Mouse (Mus musculus) stomach, embryonic 15.5 days (tissue): ENCODE data around the gene Dcaf1. TPM values are rescaled to one million over a fixed set of nuclear protein-coding genes. Genes with fewer than 3 reads are reported as not detected.

Experiments used
- ATAC-seq: fragments of 200-750 bp; cut with Nextera tagmentation; 2 replicates; pipeline ENCODE4 v1.8.0; 2017; ENCODE audit warnings: low read depth, moderate number of reproducible peaks, moderate TSS enrichment; ENCODE audit not compliant: insufficient read depth, low FRiP score
- H3K27ac ChIP-seq: fragments of 300-500 bp; sonication (generic); 2 replicates; pipeline ENCODE4 v1.5.1; 2015; ENCODE audit warnings: mild to moderate bottlenecking, inconsistent platforms
- H3K27me3 ChIP-seq: fragments of 300-500 bp; sonication (generic); replicated peaks from 2 replicates; pipeline ENCODE4 v1.6.1; 2015; ENCODE audit warnings: inconsistent platforms
- H3K36me3 ChIP-seq: fragments of 300-500 bp; sonication (generic); 2 replicates; pipeline ENCODE4 v1.6.1; 2015; ENCODE audit warnings: inconsistent platforms
- H3K4me1 ChIP-seq: fragments of 300-500 bp; sonication (generic); 2 replicates; pipeline ENCODE4 v1.6.1; 2015; ENCODE audit warnings: inconsistent platforms
- H3K4me2 ChIP-seq: fragments of 300-500 bp; sonication (generic); 2 replicates; pipeline ENCODE4 v1.6.1; 2015; ENCODE audit warnings: mild to moderate bottlenecking, inconsistent platforms
- H3K4me3 ChIP-seq: fragments of 300-500 bp; sonication (generic); replicated peaks from 2 replicates; pipeline ENCODE4 v1.5.1; 2015; ENCODE audit warnings: inconsistent platforms
- H3K9ac ChIP-seq: fragments of 300-500 bp; sonication (generic); 2 replicates; pipeline ENCODE4 v1.6.1; 2015; ENCODE audit warnings: inconsistent platforms
- H3K9me3 ChIP-seq: fragments of 300-500 bp; sonication (generic); 2 replicates; pipeline ENCODE4 v1.6.1; 2016; ENCODE audit warnings: inconsistent platforms
- WGBS: fragments of 180-500 bp; shearing (Covaris S2); methylation state at CpG from one replicate; pipeline ENCODE4 v1.1.7; 2015; 5-methylcytosine and 5-hydroxymethylcytosine counted together
- polyA plus RNA-seq: library from polyadenylated mRNA; unstranded; fragments of >200 nt; fragmentation: Nextera tagmentation; extraction: Ambion mirVana; gene quantifications from 2 replicates; pipeline ENCODE4 v1.2.1, GENCODE M21; 2015

The Dcaf1 gene
- polyA plus RNA-seq, 1 experiment from 2014 or later: 15.9 TPM

DNA sequence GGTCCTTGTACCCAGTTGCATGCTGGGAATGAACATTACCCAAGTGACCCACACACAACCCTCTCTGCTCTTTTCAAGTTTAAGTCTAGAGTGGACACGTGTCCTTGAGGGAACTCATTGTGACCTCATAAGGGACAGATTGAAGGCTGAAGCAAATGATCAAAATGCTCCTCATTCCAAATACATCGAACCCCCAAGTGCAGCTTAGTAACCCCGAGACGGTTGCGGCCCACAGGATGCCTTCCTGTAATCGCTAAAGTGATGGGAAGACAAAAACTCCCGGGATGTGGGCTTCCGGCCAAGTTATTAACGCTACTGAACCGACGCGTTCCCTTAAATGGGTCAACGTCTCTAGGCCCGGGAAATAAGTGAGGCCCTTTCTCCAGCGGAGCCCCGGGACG, 69.7 kb downstream of the Dcaf1 start:
- peaks cover 27% of the 10 kb centered on the region for H3K4me1 ChIP-seq
- peak overlapping the region; percentile 57 for H3K4me2 ChIP-seq
- ATAC-seq: no peak
- 0% methylated on average over 17 of the region's 17 CpGs for WGBS
- no peaks in the 10 kb centered on the region for H3K9me3 ChIP-seq
- peak overlapping the region; percentile 95 for H3K4me3 ChIP-seq
- H3K36me3 ChIP-seq: peaks cover 16% of the 10 kb centered on the region
- H3K27me3 ChIP-seq: no peaks in the 10 kb centered on the region
- peak overlapping the region; percentile 84 for H3K27ac ChIP-seq
- H3K9ac ChIP-seq: peak overlapping the region; percentile 97

DNA sequence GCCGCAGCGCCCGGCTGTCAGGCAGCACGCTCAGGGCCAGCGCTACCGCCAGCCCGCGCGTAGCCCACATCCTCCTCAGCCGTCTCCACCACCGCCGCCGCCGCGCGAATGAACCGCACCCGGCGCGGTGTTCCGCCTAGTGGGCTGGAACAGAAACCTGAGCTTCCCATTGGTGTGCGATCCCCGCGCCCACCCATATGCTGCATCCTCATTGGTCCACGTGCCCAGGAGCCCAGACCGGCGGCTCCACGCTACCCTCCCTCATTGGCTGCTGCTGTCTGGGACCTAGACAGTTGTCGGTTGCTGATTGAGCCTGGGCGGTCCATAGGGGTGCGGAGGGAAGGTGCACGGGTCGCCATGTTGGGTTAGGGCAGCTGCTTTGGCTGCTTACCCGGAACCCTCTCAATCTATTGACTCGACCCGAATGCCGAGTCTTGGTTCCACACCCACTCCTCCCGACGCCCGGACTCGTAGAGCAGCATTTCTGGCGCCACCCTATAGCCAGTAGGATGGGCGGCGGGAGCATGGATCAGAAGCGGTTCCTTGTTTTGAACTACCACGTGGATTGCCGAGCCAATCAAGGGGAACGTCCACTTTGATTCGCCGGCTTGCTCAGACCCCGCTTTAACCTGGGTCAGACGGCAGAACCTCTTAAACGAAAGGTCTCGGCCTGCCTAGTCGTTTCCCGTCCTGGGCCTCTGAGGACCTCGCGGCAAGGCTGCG, 70.3 kb downstream of the Dcaf1 start, which contains the start of gene Manf:
TSS of gene Manf (minus strand) at position 151 of the 723 bp plus-strand sequence.
- peak; percentile 99 for ATAC-seq
- under 1% methylated on average over 59 of the region's 59 CpGs for WGBS
- Histone ChIP-seq H3K9me3 (no peaks in the 10 kb centered on the region), H3K36me3 (peaks cover 16% of the 10 kb centered on the region), H3K27me3 (no peaks in the 10 kb centered on the region), H3K9ac (peak within 1 kb of the TSS; percentile 97), H3K27ac (peak within 1 kb of the TSS; percentile 96), H3K4me2 (peak within 1 kb of the TSS; percentile 76), H3K4me1 (peaks cover 27% of the 10 kb centered on the region), H3K4me3 (peak within 1 kb of the TSS; percentile 95)

DNA sequence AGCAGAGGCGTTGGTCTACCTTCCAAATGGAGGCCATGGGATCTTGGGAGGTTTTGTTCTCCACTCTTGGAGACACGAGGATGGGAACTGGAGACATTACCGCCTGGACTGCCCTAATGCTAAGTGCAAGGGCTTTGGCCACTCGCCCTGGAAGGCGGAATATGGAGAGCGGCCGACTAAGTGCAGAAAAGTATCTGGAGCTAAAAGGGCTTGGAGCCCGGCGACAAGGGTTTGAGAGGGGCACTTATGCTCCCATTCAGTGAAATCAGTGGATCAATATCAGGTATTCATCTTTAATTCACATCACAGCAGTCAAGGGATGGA, 70.8 kb downstream of the Dcaf1 start:
- Histone ChIP-seq H3K36me3 (peaks cover 16% of the 10 kb centered on the region), H3K4me3 (peak overlapping the region; percentile 95), H3K27ac (peak overlapping the region; percentile 96), H3K27me3 (no peaks in the 10 kb centered on the region), H3K9ac (peak overlapping the region; percentile 34), H3K4me1 (peaks cover 24% of the 10 kb centered on the region), H3K4me2 (peak overlapping the region; percentile 76), H3K9me3 (no peaks in the 10 kb centered on the region)
- under 1% methylated on average over 9 of the region's 9 CpGs for WGBS
- no peak; the same call in 1 of the 2 replicates for ATAC-seq

DNA sequence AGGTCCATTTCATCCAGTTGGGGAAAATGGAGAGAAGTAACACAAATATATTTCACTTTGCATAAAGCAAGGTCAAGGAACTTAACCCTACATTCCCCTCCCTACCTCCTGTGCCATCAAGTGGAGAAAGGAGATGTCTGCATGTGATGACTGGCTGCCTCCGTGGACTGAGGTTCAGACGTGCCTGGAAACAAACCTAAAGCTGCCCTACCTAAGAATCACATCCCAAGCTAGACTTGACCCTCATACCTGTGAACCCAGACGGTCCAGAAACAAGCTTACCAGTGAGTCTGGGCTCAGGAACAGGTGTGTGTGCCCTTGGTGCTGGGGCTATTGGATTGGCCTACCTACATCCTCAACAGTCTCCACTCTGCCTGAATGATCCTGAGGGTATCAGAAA, 71.7 kb downstream of the Dcaf1 start:
- Histone ChIP-seq H3K36me3 (peaks cover 16% of the 10 kb centered on the region), H3K9ac (no peak overlapping the region), H3K27me3 (no peaks in the 10 kb centered on the region), H3K27ac (no peak overlapping the region), H3K4me2 (no peak overlapping the region), H3K9me3 (no peaks in the 10 kb centered on the region), H3K4me1 (peaks cover 19% of the 10 kb centered on the region), H3K4me3 (no peak overlapping the region)
- no peak for ATAC-seq
- WGBS: 56% methylated on average over 3 of the region's 3 CpGs

DNA sequence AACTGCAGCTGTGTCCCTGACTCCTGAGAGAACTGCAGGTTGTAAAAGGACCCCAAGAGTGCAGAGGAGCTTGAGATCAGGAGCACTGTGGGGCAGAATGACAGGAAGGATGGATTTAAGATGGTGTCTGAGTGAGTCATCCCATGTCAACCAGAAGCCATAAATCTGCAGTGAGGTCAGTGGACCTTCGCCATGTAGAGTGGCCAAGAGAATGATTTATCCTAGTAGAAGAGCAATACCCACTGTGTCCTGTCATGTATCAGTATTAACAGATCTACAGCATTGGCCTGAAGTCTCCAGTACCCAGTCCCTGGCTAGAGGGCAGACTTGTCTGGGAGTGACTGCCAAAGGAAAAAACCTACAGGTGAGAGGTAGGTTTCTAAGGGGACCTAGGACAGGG, 77.2 kb downstream of the Dcaf1 start:
- 55% methylated on average over 1 of the region's 1 CpGs for WGBS
- ATAC-seq: no peak
- Histone ChIP-seq H3K4me1 (no peaks in the 10 kb centered on the region), H3K9ac (no peak overlapping the region), H3K4me3 (no peak overlapping the region), H3K9me3 (no peaks in the 10 kb centered on the region), H3K27ac (no peak overlapping the region), H3K36me3 (no peaks in the 10 kb centered on the region), H3K4me2 (no peak overlapping the region), H3K27me3 (no peaks in the 10 kb centered on the region)

DNA sequence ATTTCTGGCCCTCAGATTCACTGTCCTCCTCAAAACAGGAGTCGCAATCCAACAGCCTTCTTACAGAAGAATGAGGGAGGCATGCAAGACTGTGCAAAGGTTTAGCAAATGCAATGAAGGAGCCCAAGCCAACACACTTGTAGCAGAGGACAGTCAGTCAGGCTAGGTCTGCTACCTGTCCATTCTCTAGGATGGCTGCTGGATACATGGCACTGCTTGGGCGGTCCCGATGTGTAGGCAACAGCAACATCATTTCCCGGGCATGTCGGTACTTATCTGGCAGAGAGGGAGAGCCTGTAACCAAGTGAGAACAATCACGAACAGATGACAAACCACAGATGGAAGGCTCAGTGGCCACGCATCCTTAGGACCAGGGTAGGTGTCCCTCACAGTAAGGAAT, 79.9 kb downstream of the Dcaf1 start:
- H3K27ac ChIP-seq: no peak overlapping the region
- 87% methylated on average over 7 of the region's 7 CpGs for WGBS
- H3K4me2 ChIP-seq: no peak overlapping the region
- H3K36me3 ChIP-seq: no peaks in the 10 kb centered on the region
- no peaks in the 10 kb centered on the region for H3K27me3 ChIP-seq
- no peaks in the 10 kb centered on the region for H3K4me1 ChIP-seq
- no peak overlapping the region for H3K4me3 ChIP-seq
- H3K9ac ChIP-seq: no peak overlapping the region
- H3K9me3 ChIP-seq: no peaks in the 10 kb centered on the region
- no peak for ATAC-seq

DNA sequence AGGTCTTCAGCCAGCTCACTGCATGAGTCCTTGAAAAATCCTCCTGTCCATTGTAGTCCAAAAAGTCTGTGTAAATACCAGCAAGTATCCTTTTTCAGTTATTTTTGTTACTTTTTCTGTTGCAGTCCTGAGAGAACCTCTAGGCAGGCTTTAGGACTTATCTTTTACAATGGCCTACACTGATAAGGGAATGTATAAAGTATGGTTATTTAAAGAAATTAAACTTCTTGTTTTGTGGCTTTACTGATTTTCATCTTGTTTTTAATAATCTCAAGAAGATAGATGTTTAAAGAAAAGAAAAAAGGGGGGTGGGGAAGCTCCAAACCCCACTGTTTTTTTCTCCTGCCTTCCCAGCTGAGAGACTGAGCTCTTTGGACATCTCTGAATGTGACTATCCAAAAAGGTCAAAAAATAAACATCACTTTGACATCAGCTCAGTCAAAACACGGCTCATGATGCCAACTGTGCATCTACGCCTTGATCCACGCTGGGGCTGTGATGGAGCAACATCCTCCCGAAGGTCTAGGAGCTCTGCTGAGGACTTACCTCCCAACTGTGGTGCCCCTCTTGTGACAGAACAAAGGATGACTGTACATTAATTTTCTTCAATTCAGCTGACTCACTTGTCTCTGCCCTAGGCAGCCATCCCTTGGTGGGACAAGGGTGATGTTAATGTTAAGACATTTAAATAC, 81.6 kb downstream of the Dcaf1 start:
- Histone ChIP-seq H3K27ac (no peak overlapping the region), H3K4me1 (no peaks in the 10 kb centered on the region), H3K27me3 (no peaks in the 10 kb centered on the region), H3K9me3 (no peaks in the 10 kb centered on the region), H3K9ac (no peak overlapping the region), H3K4me3 (no peak overlapping the region), H3K4me2 (no peak overlapping the region), H3K36me3 (no peaks in the 10 kb centered on the region)
- 69% methylated on average over 4 of the region's 4 CpGs for WGBS
- no peak for ATAC-seq

DNA sequence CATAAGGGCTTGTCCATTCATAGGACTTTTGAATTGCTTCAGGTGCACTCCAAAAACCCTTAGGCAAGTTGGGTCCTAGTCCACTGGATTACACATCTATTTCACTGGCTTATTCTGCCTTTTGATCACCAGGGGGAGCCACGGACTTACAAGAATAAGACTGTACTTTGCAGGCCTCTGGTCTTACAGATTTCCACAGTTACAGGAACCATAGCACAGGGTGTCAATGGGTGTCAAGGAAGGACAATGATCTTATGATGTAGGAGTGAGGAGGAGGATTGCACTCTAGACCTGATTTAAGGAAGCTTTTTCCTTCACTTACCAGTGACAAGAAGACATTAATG, 82.1 kb downstream of the Dcaf1 start:
- no peaks in the 10 kb centered on the region for H3K36me3 ChIP-seq
- H3K27ac ChIP-seq: no peak overlapping the region
- H3K9ac ChIP-seq: no peak overlapping the region
- no peak for ATAC-seq
- no peak overlapping the region for H3K4me2 ChIP-seq
- H3K27me3 ChIP-seq: no peaks in the 10 kb centered on the region
- no peaks in the 10 kb centered on the region for H3K9me3 ChIP-seq
- H3K4me3 ChIP-seq: no peak overlapping the region
- H3K4me1 ChIP-seq: no peaks in the 10 kb centered on the region
- 5% methylated on average over 1 of the region's 1 CpGs for WGBS

DNA sequence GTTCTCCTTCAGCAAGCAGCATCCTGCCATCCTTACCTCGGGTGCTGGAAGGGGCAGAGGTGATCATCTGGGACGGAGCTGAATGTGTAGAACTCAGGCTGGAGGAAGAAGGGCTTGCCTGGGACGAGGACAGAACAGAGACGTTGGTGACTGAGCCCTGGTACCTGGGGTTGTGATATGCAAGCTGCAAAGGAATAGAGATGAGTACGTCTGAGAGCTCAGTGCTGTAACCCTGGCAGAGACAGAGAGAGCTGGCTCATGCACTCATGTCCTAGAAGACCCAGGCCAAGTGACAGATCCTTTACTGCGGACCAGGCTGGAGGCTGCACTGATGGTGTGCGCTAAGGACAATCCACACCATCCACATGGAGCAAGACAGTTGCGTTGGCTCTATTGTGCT, 84.9 kb downstream of the Dcaf1 start:
- H3K4me1 ChIP-seq: no peaks in the 10 kb centered on the region
- H3K27ac ChIP-seq: no peak overlapping the region
- no peaks in the 10 kb centered on the region for H3K9me3 ChIP-seq
- no peak overlapping the region for H3K9ac ChIP-seq
- H3K4me3 ChIP-seq: no peak overlapping the region
- H3K36me3 ChIP-seq: no peaks in the 10 kb centered on the region
- H3K4me2 ChIP-seq: no peak overlapping the region
- no peaks in the 10 kb centered on the region for H3K27me3 ChIP-seq
- 83% methylated on average over 8 of the region's 8 CpGs for WGBS
- no peak for ATAC-seq

DNA sequence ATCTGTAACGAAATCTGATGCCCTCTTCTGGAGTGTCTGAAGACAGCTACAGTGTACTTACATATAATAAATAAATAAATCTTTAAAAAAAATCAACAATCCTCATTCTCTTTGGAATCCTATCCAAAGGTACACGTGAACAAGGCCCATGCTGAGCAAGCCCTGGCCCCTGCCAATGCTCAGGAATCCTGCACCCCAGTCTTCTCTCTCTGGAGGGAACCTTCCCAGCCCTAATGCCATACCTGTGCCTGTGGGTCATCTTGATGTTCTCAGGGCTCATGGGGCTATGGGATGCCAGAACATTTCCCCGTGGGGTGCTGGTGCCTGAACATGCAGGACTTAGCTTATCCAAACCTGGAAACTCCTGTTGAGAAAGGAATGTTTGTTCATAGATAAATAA, 86.5 kb downstream of the Dcaf1 start:
- no peaks in the 10 kb centered on the region for H3K4me1 ChIP-seq

DNA sequence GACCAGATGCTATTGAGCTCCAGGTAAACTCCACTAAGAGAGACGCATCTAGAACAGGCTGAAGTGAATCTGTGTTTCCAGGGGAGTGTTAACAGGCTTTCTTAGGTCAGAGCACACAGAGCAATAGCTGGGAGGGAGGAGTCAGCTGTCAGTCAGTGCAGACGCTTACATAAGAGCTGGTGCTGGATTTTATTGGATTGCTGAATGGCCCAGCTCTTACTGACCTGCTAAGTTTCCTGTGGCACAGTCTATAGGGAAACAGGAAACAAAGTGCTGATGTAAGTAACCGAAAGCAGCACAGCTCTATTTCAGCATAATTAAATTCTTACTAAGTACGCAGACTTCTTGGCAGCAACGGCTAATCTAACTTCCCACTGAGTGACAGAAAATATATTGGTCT, 87.0 kb downstream of the Dcaf1 start:
- Histone ChIP-seq H3K9me3 (no peaks in the 10 kb centered on the region), H3K9ac (no peak overlapping the region), H3K4me1 (no peaks in the 10 kb centered on the region), H3K4me2 (no peak overlapping the region), H3K27me3 (no peaks in the 10 kb centered on the region), H3K4me3 (no peak overlapping the region), H3K27ac (no peak overlapping the region), H3K36me3 (no peaks in the 10 kb centered on the region)
- 37% methylated on average over 5 of the region's 5 CpGs for WGBS
- ATAC-seq: peak; percentile 39; the same call in 1 of the 2 replicates

More for the DNA sequence above, 86.5 kb downstream of the Dcaf1 start:
- no peak for ATAC-seq
- no peak overlapping the region for H3K4me3 ChIP-seq
- H3K36me3 ChIP-seq: no peaks in the 10 kb centered on the region
- H3K4me2 ChIP-seq: no peak overlapping the region
- H3K27ac ChIP-seq: no peak overlapping the region
- 71% methylated on average over 3 of the region's 3 CpGs for WGBS
- H3K27me3 ChIP-seq: no peaks in the 10 kb centered on the region
- H3K9me3 ChIP-seq: no peaks in the 10 kb centered on the region
- H3K9ac ChIP-seq: no peak overlapping the region

DNA sequence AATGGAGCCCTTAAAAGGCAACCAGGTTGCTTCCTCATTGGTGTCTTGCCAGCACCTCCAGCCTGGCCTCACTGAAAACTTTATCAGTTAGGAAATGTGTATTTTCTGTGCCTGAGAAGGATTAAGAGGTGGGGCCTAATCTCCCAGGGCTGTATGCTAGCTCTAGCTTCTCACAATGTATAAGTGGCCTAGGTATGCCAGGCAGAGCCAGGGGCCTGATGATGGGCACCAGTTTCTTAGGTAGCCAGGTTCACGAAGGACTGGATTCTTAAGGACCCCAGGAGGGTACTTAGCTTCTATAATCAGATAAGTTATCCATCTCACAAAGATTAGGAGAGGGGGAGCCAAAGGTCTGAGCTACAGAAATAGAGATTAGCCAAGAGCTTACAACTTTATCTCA, 90.0 kb downstream of the Dcaf1 start:
- no peak overlapping the region for H3K9ac ChIP-seq
- WGBS: 72% methylated on average over 1 of the region's 1 CpGs
- H3K4me1 ChIP-seq: no peaks in the 10 kb centered on the region
- no peak overlapping the region for H3K4me3 ChIP-seq
- no peak overlapping the region for H3K27ac ChIP-seq
- no peak overlapping the region for H3K4me2 ChIP-seq
- H3K27me3 ChIP-seq: no peaks in the 10 kb centered on the region
- H3K36me3 ChIP-seq: no peaks in the 10 kb centered on the region
- ATAC-seq: no peak
- no peaks in the 10 kb centered on the region for H3K9me3 ChIP-seq
